Mouse (Mus musculus) spleen, adult 12 weeks (tissue): ENCODE data around the gene Csf2.
"Not testable (repeated sequence)": the region's sequence is repeated elsewhere in the genome, so short reads cannot be mapped to it uniquely, and the experiment has no call there.

Experiments
- DNase-seq: peaks from one replicate; pipeline ENCODE4 v3.0.0; 2022; ENCODE audit warnings: low spot score

Csf2 gene

DNA sequence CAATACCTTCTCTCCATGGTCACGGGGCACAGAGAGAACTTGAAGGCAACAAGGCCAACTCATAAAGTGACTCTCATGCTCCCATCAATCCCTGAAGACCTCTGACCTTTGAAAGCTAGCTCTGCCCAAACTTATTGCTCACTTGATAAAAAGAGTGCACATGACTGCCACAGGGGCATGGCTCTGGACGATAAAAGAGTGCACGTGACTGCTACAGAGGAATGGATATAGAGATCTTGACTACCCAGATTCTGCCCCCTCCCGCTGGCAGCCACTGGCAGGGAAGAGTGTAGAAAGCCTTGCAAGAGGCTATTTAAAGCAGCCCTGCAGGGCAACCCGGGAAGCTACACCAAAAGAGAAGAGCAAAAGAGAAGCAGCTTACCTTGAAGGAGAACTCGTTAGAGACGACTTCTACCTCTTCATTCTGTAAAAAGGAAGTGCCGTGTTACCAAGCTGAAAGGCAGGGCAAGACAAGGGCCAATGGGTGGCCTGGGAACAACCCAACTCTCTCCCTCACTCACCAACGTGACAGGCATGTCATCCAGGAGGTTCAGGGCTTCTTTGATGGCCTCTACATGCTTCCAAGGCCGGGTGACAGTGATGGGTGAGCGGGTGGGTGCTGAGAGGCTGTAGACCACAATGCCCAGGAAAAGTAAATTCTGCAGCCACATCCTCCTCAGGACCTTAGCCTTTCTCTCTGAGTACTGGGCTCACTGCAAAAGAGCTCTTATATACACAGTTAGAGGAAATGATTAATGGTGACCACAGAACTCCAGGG, at the start of gene Csf2:
Gene Csf2, minus strand, starts transcription at position 728 of the 778 bp plus-strand sequence.
- no peak for DNase-seq

- no peak for DNase-seq
Measured at GRCm38 (mm10) chr11:54298777-54299176, 49.3 kb upstream of the Csf2 start.

DNA sequence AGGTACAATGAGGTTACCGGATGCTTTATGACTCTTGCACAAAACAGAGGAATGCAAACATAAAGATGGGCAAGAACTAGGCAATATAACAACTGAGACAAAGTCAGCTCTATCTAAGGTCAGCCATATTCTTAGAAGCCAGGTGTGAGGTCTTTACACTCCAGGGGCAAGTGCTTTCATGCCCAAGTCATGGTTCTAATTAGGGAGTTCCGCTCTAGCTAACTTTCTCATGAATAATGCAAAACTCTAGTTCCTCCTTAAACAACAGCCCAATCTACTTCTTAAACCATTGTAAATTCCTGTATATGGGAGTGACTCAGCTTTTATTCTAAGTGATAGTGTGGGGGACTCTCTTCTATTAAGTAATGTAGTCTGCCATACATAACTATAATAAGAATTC, 48.0 kb upstream of the Csf2 start:
- DNase-seq, result not testable (repeated sequence)

- DNase-seq, result no peak
Measured at GRCm38 (mm10) chr11:54296734-54297133, 47.3 kb upstream of the Csf2 start.

GRCm38 (mm10) chr11:54295971-54296370, 46.5 kb upstream of the Csf2 start:
- DNase-seq, result no peak

DNA sequence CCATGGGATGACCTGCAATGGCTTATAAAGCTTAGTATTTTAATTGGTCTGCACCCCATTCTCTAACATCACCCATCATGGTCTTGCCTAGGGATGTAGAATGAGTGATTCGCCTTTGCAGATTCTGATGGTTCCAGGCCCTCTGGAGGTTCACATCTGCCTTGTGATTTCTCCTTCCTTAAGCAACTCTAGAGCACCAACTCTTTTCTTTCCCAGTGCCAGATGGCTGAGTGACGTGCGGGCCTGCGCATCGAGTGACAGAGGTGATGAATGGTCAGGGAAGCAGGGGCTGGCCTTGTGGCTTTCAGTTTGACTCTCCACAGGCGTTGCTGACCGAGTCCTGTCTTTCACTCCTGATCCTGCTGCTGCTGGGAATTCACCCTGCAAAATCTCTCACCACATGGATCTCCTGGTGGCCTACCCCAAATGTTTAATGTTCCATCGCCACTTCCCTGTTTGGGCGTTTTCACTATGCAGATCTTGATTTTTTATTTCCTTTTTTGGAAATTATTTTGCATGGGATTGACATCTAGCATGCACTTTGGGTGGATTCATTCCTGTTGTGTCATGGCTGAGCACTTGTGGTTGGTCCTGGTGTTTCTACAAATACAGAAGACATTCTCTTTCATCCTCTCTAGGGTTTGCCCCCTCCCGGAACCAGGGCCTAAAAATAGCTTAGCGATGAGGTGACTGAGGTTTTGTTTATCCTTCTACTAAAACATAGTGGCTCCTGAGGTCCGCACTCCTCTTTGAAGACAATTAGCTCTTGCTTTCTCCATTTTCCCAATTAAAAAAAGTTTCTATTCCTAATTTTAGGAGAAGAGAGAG, 44.7 kb upstream of the Csf2 start:
- DNase-seq, result no peak

DNA sequence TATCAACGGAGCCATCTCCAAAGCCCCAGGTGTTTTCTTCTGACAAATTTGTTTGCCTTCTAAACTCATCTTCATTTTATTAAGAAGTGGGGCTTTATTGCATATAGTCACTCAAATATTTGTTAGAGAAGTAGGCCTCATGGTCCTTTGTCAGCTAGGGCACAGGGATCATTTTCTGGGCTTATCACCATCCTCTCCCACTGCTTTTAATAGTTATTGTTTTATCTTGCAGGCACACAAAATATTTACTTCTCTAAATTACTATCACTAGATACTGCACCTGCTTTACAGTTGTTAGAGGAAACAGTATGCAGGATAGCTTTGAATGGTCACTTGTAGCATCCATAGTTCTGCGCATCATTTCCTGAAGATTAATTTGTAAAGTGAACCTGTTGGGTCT, 42.7 kb upstream of the Csf2 start:
- no peak for DNase-seq

GRCm38 (mm10) chr11:54287821-54288453, 38.5 kb upstream of the Csf2 start:
- no peak for DNase-seq

GRCm38 (mm10) chr11:54271437-54271949, 22.0 kb upstream of the Csf2 start:
- DNase-seq, result no peak

- no peak for DNase-seq
Measured at GRCm38 (mm10) chr11:54269191-54269896, 19.9 kb upstream of the Csf2 start.

DNA sequence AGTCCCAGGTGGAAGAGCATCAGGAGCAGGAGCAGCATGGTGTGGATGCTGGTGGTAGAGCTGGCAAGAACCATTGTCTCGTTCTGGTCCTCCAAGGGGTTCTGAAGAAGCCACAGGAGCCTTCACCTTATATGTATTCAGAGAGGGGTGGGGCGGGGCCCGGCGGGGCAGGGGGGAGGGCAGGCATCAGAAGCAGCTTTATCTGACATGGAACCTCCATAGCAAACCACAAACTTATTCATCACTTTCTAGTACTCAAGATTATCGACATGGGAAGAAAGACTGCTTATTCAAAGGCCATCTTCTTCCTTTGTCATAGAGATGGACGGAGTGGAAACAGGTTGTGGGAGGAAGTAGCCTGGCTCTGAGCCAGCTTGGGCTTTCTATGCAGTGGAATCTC, 17.7 kb upstream of the Csf2 start, which contains the start of gene Il3:
Gene Il3, minus strand, starts transcription at position 101 of the 400 bp plus-strand sequence.
- DNase-seq, result no peak

DNA sequence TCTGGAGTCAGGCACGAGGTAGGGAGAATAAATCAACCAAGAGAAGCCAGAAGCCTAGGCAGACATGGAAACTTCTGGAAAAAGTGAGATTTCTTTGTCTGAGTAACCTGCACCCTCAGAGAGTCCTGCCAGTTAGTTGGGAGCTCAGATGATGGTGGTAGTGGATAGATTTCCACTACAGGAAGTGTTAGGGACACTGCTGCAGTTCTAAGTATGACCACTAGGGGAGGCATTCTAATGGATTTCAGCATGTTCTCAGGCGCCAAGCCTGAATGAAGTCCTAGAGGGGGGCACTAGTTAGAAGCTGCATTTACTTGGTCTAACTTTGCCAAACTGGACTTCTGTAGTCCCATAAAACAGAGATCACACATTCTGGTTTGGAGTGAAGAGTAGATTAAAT, 15.1 kb upstream of the Csf2 start:
- DNase-seq, result no peak

GRCm38 (mm10) chr11:54263405-54264031, 14.1 kb upstream of the Csf2 start:
- DNase-seq, result no peak

DNA sequence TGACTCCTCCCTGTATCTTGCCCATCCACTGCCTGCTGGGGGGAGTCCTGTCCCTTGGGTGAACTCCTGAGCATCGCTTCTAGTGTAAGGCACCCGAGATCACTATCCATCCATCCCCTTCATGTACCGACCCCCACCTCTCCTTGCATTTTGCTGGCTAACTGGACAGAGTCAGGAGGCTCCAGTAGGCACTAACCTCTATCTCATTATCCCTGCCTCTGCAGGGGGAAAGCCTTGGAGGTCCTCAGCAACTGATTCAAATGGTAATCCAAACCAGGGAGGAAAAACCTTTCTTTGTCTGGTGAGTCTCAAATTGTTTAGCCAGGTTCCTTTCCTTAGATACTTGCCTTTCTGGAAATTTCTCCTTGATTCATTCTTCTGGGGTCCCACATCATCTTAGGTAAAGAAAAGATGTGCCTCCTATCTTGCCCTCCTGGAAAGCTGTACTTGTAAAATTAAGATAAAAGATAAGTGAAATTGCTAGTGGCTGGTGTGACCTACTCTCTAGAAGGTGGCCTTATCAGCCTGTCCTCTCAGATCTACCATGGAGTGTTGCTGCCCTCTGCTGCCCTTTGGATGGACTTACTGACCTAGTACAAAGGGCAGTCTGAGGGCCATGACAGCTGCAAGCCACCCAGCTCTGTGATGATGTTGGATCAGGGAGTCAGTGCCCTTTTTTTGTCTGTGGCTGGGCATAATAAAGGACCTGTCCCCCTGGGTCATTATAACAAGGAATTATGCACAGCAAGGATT, 7.3 kb upstream of the Csf2 start:
- DNase-seq, result peak; percentile 35

GRCm38 (mm10) chr11:54254114-54254513, 4.6 kb upstream of the Csf2 start:
- DNase-seq, result no peak

- no peak for DNase-seq
Measured at GRCm38 (mm10) chr11:54250575-54250974, 1.1 kb upstream of the Csf2 start.

DNA sequence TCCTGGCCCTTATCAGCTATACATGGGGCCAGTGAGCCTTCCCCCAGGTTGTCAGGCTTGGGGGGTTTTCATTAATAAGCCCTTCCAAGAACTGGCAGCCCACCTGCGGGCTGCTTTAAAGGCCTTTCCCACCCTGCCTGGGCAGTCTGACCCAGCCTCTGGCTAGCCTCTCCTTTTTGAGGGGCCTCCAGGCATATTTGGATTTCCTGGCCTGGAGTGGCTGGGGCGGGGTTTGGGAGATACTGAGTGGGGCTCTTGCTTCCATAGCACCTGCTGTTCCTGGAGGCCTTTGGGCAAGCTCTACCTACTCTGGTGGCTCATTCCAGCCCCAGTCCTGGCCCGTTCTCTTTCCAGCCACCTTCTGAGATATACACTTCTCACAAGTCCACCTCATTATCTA, 281 bp upstream of the Csf2 start:
- DNase-seq, result no peak

DNA sequence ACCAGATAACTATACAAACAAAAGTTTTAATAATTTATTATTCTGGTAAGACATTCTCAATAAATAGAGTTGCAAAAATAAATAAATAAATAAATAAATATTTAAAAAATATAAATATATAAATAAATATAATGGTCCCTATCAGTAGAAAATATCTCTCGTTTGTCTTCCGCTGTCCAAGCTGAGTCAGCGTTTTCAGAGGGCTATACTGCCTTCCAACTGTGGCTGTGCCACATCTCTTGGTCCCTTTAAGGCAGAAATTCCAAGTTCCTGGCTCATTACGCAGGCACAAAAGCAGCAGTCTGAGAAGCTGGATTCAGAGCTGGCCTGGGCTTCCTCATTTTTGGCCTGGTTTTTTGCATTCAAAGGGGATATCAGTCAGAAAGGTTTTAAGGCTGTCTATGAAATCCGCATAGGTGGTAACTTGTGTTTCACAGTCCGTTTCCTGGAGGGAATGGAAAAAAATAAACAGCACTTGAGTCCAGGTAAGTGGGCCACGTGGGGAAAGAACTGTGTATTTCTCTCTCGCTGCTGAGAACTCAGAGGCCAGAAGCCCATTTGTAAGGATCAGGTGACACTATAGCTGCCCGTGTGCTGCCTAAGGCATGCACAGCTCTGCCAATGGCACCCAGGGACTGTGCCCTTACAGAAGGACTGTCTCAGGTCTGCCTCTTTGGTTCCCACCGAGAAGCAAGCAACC, 2.1 kb downstream of the Csf2 start:
- no peak for DNase-seq

DNA sequence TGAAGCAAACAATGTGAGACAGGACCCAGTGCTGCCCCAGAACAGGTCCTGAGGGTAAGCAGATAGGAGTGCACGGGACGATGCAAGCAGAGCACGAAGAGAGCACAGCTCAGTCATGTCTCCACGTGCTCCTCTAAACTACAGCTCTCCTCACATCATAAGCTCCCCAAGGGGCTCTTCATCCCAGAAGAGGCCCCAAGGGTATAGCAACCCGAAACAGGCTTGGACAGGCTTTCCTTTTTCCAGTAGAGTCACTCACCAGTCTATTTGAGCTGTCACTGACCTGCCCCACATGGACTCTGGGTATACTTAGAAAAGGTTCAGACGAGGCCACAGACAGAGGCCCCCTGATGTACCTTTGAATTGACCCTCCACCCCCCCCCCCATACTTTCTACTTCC, 5.0 kb downstream of the Csf2 start:
- DNase-seq, result no peak

- DNase-seq, result no peak
Measured at GRCm38 (mm10) chr11:54242494-54242893, 7.0 kb downstream of the Csf2 start.
